In genomic region chr2:35557911-35558825, GRCm38 (mm10) we compare ENCODE assay signal across 8 mouse cellular contexts. TPM values are rescaled to one million over a fixed set of nuclear protein-coding genes. Genes with fewer than 3 reads are reported as not detected.
DNase-seq lines count a peak whose midpoint lies in the region; ATAC-seq and TF ChIP-seq lines count a peak whose summit lies in the region.

Gene Dab2ip, plus strand, starts transcription at chr2:35558266.

- TF ChIP-seq CTCF in thymus, adult 2 months (IDR thresholded peaks at IDR 0.05; ENCODE audit: borderline replicate concordance, control insufficient read depth, extremely low read depth, insufficient read depth, low read length, poor library complexity): no peak
- TF ChIP-seq CTCF in cortical plate, adult 2 months (IDR thresholded peaks at IDR 0.05; ENCODE audit: extremely low read depth, insufficient read depth, low read length): no peak
- TF ChIP-seq CTCF in intestine, postnatal 0 days (IDR thresholded peaks at IDR 0.05; ENCODE audit: low read depth): no peak
- no peak for TF ChIP-seq CTCF in stomach, postnatal 0 days (IDR thresholded peaks at IDR 0.05; ENCODE audit: low read depth)

- H3K9ac ChIP-seq in intestine, postnatal 0 days (ENCODE audit: low read depth, low read length): 0 out of 2 replicates have a peak within 1 kb of the TSS, but pooled peaks have one; percentile 19
- peak within 1 kb of the TSS; percentile 45 for H3K9ac ChIP-seq in stomach, postnatal 0 days (ENCODE audit: low read length)

- H3K27me3 ChIP-seq in thymus, adult 2 months (ENCODE audit: control insufficient read depth, insufficient read depth, low read length): no peaks in the 10 kb centered on the region
- no peaks in the 10 kb centered on the region for H3K27me3 ChIP-seq in intestine, postnatal 0 days (replicated peaks; ENCODE audit: control insufficient read depth, insufficient read depth, low read length)
- no peaks in the 10 kb centered on the region for H3K27me3 ChIP-seq in stomach, postnatal 0 days (ENCODE audit: control insufficient read depth, insufficient read depth, low read length)

- ATAC-seq in intestine, postnatal 0 days: 0 out of 2 replicates have a peak, but pooled peaks have one; percentile 17
- no peak for ATAC-seq in stomach, postnatal 0 days (ENCODE audit: low FRiP score, low TSS enrichment)
- ATAC-seq in activated CD4-positive, CD25-positive, alpha-beta regulatory T cell, adult 4 months: no peak

- 88% methylated on average over 29 of the region's 29 CpGs for WGBS in thymus, adult 2 months
- WGBS in intestine, postnatal 0 days: 57% methylated on average over 29 of the region's 29 CpGs
- WGBS in stomach, postnatal 0 days: 50% methylated on average over 29 of the region's 29 CpGs

- H3K4me1 ChIP-seq in thymus, adult 2 months (replicated peaks; ENCODE audit: control insufficient read depth, insufficient read depth, low read length): no peaks in the 10 kb centered on the region
- H3K4me1 ChIP-seq in cortical plate, adult 2 months (ENCODE audit: control insufficient read depth, insufficient read depth, low read length): peaks cover 7% of the 10 kb centered on the region
- H3K4me1 ChIP-seq in intestine, postnatal 0 days (replicated peaks; ENCODE audit: control insufficient read depth, insufficient read depth, low read length): no peaks in the 10 kb centered on the region
- H3K4me1 ChIP-seq in stomach, postnatal 0 days (replicated peaks; ENCODE audit: control insufficient read depth, insufficient read depth): no peaks in the 10 kb centered on the region; the same call in 1 of the 2 replicates

- no peak within 1 kb of the TSS for H3K4me3 ChIP-seq in thymus, adult 2 months (ENCODE audit: control insufficient read depth, insufficient read depth, low read length)
- peak within 1 kb of the TSS; percentile 68 for H3K4me3 ChIP-seq in cortical plate, adult 2 months (ENCODE audit: insufficient read depth, low read length)
- H3K4me3 ChIP-seq in intestine, postnatal 0 days (ENCODE audit: low read depth, low read length): peak within 1 kb of the TSS; percentile 1; the same call in 1 of the 2 replicates
- H3K4me3 ChIP-seq in stomach, postnatal 0 days (ENCODE audit: low read depth, low read length): peak within 1 kb of the TSS; percentile 27

- TF ChIP-seq POLR2A in thymus, adult 2 months (IDR thresholded peaks at IDR 0.05; ENCODE audit: control insufficient read depth, extremely low read depth, insufficient read depth, low read length, poor library complexity): no peak
- TF ChIP-seq POLR2A in cortical plate, adult 2 months (IDR thresholded peaks at IDR 0.05; ENCODE audit: extremely low read depth, insufficient read depth, low read length): no peak

- no peak within 1 kb of the TSS for H3K27ac ChIP-seq in thymus, adult 2 months (ENCODE audit: control insufficient read depth, insufficient read depth, low read length)
- peak within 1 kb of the TSS; percentile 83 for H3K27ac ChIP-seq in cortical plate, adult 2 months (ENCODE audit: insufficient read depth, low read length)
- H3K27ac ChIP-seq in intestine, postnatal 0 days (ENCODE audit: low read depth, low read length): peak within 1 kb of the TSS; percentile 41; the same call in 1 of the 2 replicates
- H3K27ac ChIP-seq in stomach, postnatal 0 days (replicated peaks): peak within 1 kb of the TSS; percentile 65

- no peak for TF ChIP-seq EP300 in stomach, postnatal 0 days (optimal IDR thresholded peaks at IDR 0.05)

- DNase-seq in thymus, adult 2 months: no peak
- no peak for DNase-seq in thymus, postnatal 36 days
- DNase-seq in heart, adult 11 months: peak; percentile 93
- peak; percentile 26 for DNase-seq in mesoderm, embryonic 11.5 days (ENCODE audit: low read depth, low spot score)
- DNase-seq in stomach, postnatal 0 days (ENCODE audit: low spot score): no peak

- H3K36me3 ChIP-seq in thymus, adult 2 months (ENCODE audit: control insufficient read depth, insufficient read depth, low read length): no peaks in the 10 kb centered on the region
- H3K36me3 ChIP-seq in intestine, postnatal 0 days (ENCODE audit: control insufficient read depth, insufficient read depth): no peaks in the 10 kb centered on the region
- H3K36me3 ChIP-seq in stomach, postnatal 0 days (ENCODE audit: control insufficient read depth, insufficient read depth, low read length): no peaks in the 10 kb centered on the region

- H3K9me3 ChIP-seq in intestine, postnatal 0 days (ENCODE audit: control insufficient read depth): no peaks in the 10 kb centered on the region
- no peaks in the 10 kb centered on the region for H3K9me3 ChIP-seq in stomach, postnatal 0 days (ENCODE audit: control insufficient read depth, low read length)

- H3K4me2 ChIP-seq in intestine, postnatal 0 days (replicated peaks; ENCODE audit: low read depth): peak within 1 kb of the TSS; percentile 40
- H3K4me2 ChIP-seq in stomach, postnatal 0 days (replicated peaks; ENCODE audit: low read depth): peak within 1 kb of the TSS; percentile 51

RNA-seq across cellular contexts. Expression of gene Dab2ip, which starts in this region (rescaled TPM):
- polyA plus RNA-seq in thymus, adult 2 months (2012; rRNA removed): 36.2 and 38.8 TPM in 2 replicates
- polyA plus RNA-seq in cortical plate, adult 2 months (2012; rRNA removed): 114 and 120 TPM in 2 replicates
- 41.3 and 48.5 TPM in 2 replicates for polyA plus RNA-seq in intestine, postnatal 0 days (2015; fragmentation: Nextera tagmentation; extraction: Ambion mirVana)
- polyA plus RNA-seq in stomach, postnatal 0 days (2015; fragmentation: Nextera tagmentation; extraction: Ambion mirVana): 46.4 and 48.1 TPM in 2 replicates
- under 1 TPM; 0.26 to 0.68 TPM for polyA plus RNA-seq in activated CD4-positive, CD25-positive, alpha-beta regulatory T cell, adult 4 months (2017; shearing (Covaris generic))

Comparison
In these comparisons a context has a peak if more than half of its experiments do, and no peak if none do; other contexts are left out.
1. RNA of gene Dab2ip (polyA plus RNA-seq): 114 to 120 TPM in cortical plate, adult 2 months, 46.4 to 48.1 TPM in stomach, postnatal 0 days, 41.3 to 48.5 TPM in intestine, postnatal 0 days and 36.2 to 38.8 TPM in thymus, adult 2 months; 0.26 to 0.68 TPM in activated CD4-positive, CD25-positive, alpha-beta regulatory T cell, adult 4 months; every median in the first group is over 10 times any median in the second.
2. DNase-seq: peak in heart, adult 11 months (single experiment) and mesoderm, embryonic 11.5 days (single experiment); none in thymus, adult 2 months (single experiment), thymus, postnatal 36 days (0 of 2) and stomach, postnatal 0 days (single experiment).